Mouse (Mus musculus) E14TG2a.4 (cell line): ENCODE results near the gene Olfr523.

ENCODE experiments used
- H3K27me3 ChIP-seq: 2 replicates; pipeline ENCODE4 v1.6.1; 2014; ENCODE audit warnings: low read length, control low read depth; ENCODE audit not compliant: insufficient read depth
- H3K36me3 ChIP-seq: 2 replicates; pipeline ENCODE4 v1.6.1; 2014; ENCODE audit warnings: low read length, control low read depth; ENCODE audit not compliant: insufficient read depth
- H3K4me1 ChIP-seq: replicated peaks from 2 replicates; pipeline ENCODE4 v1.6.1; 2014; ENCODE audit warnings: low read depth, low read length, control low read depth
- H3K4me3 ChIP-seq: replicated peaks from 2 replicates; pipeline ENCODE4 v1.5.1; 2014; ENCODE audit warnings: mild to moderate bottlenecking, low read length
- H3K9me3 ChIP-seq: 2 replicates; pipeline ENCODE4 v1.6.1; 2014; ENCODE audit warnings: low read length, control low read depth
- NANOG ChIP-seq: IDR thresholded peaks from 2 replicates; pipeline ENCODE4 v1.6.1; 2014; ENCODE audit warnings: borderline replicate concordance, low read length, mixed read lengths

The Olfr523 gene

DNA sequence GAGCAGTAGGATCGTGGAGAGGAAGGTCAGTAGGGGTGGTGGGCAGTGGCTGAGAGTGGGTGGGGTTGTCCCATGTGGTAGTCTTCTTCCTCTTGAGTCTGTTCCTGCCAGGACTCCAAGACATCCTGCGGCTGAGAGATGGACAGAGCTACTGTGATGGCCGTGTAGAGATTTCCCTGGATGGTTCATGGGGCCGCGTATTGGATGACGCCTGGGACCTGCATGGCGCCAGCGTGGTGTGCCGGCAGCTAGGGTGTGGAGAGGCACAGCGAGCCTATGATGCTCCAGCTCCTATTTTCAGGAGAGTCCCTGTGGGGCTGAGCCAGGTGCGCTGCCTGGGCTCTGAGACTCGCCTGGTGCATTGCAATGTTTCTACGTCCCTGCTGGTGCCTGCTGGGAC, 51.2 kb downstream of the Olfr523 start:
- TF ChIP-seq NANOG, result no peak
- Histone ChIP-seq H3K9me3 (peaks cover 6% of the 10 kb centered on the region; the same call in 1 of the 2 replicates), H3K27me3 (peaks cover 30% of the 10 kb centered on the region)

More for the DNA sequence above, 51.2 kb downstream of the Olfr523 start:
- Histone ChIP-seq H3K4me3 (peak overlapping the region; percentile 65), H3K4me1 (peaks cover 16% of the 10 kb centered on the region), H3K36me3 (no peaks in the 10 kb centered on the region)
